Mouse (Mus musculus) layer of hippocampus, postnatal 14 days (tissue): ENCODE results near the gene Gm15517. TPM values are rescaled to one million over a fixed set of nuclear protein-coding genes. Genes with fewer than 3 reads are reported as not detected.

Experiments
- DNase-seq, 2 experiments: peaks; one replicate each; pipeline ENCODE4 v3.0.0; 2021 to 2022; ENCODE audit warnings: low spot score in 2 of 2, mixed read lengths in 1 of 2
- total RNA-seq, 2 experiments: library from RNA; stranded (reverse); gene quantifications; 2 replicates each; pipeline ENCODE4 v1.2.3; 2021

Gm15517 gene
- total RNA-seq, 2 experiments from 2014 or later = not detected

- DNase-seq = no peak
These were observed 46.2 kb downstream of the Gm15517 start for GRCm38 (mm10) chr7:44307261-44308020.

GRCm38 (mm10) chr7:44309475-44310284, 48.4 kb downstream of the Gm15517 start, which contains the start of gene Shank1:
TSS of gene Shank1 (plus strand) at chr7:44310253.
- peak in 1 of 2 experiments; percentile 10 for DNase-seq

- DNase-seq = peak in 1 of 2 experiments; percentile 9
These were observed 49.1 kb downstream of the Gm15517 start for GRCm38 (mm10) chr7:44310285-44310877.

GRCm38 (mm10) chr7:44310878-44311712, 49.8 kb downstream of the Gm15517 start:
- DNase-seq = peak; percentile 45 to 69

Other genes with a start within 250 kb of the Gm15517 start
- gene Klk1b26, start 249.3 kb upstream of the Gm15517 start, total RNA-seq = not detected
- not detected for gene Klk1b27, start 209.2 kb upstream of the Gm15517 start, total RNA-seq
- gene Klk1b21, start 159.1 kb upstream of the Gm15517 start, total RNA-seq = not detected
- not detected for gene Klk1b22, start 148.8 kb upstream of the Gm15517 start, total RNA-seq
- not detected for gene Klk1b16, start 124.7 kb upstream of the Gm15517 start, total RNA-seq
- not detected for gene Klk1b24, start 73.2 kb upstream of the Gm15517 start, total RNA-seq
- gene Klk1b3, start 63.3 kb upstream of the Gm15517 start, total RNA-seq = not detected
- gene Klk1b4, start 54.0 kb upstream of the Gm15517 start, total RNA-seq = not detected
- gene Klk1b5, start 45.5 kb upstream of the Gm15517 start, total RNA-seq = not detected
- gene Klk1, start 36.1 kb upstream of the Gm15517 start, total RNA-seq = not detected
- gene Gm36864, start 25.3 kb upstream of the Gm15517 start, total RNA-seq = not detected
- 1 to 10 TPM; 1.4 to 1.5 TPM for gene 1700028J19Rik, start 14.8 kb upstream of the Gm15517 start, total RNA-seq
- 100 to 1,000 TPM in 1 of 2 experiments, 10 to 100 TPM in 1; 83.1 to 105 TPM for gene 2410002F23Rik, start 14.7 kb upstream of the Gm15517 start, total RNA-seq
- not detected for gene Acp4, start 4.1 kb upstream of the Gm15517 start, total RNA-seq
- 1 to 10 TPM; 2.5 to 2.8 TPM for gene Clec11a, start 45.5 kb downstream of the Gm15517 start, total RNA-seq
- gene Shank1, start 48.8 kb downstream of the Gm15517 start, total RNA-seq = 100 to 1,000 TPM; 566 to 582 TPM
- gene Syt3, start 122.7 kb downstream of the Gm15517 start, total RNA-seq = 10 to 100 TPM; 95.5 to 98.4 TPM
- 1 to 10 TPM; 2.3 TPM for gene 1700008O03Rik, start 124.4 kb downstream of the Gm15517 start, total RNA-seq
- 100 to 1,000 TPM; 299 to 301 TPM for gene Lrrc4b, start 167.6 kb downstream of the Gm15517 start, total RNA-seq
- gene Aspdh, start 203.9 kb downstream of the Gm15517 start, total RNA-seq = 10 to 100 TPM; 15.0 to 15.4 TPM
- gene Josd2, start 206.5 kb downstream of the Gm15517 start, total RNA-seq = 10 to 100 TPM; 60.7 to 64.3 TPM
- gene Emc10, start 235.1 kb downstream of the Gm15517 start, total RNA-seq = 100 to 1,000 TPM; 163 to 173 TPM
- gene Fam71e1, start 235.1 kb downstream of the Gm15517 start, total RNA-seq = 10 to 100 TPM; 29.8 to 48.4 TPM